Mouse (Mus musculus) ES-E14 (cell line): ENCODE results near the gene Olfr1259. TPM values are rescaled to one million over a fixed set of nuclear protein-coding genes. Genes with fewer than 3 reads are reported as not detected.

Experiments
- total RNA-seq: library from RNA; depleted of rRNA; stranded (reverse); fragments of 300-350 nt; gene quantifications from 2 replicates; pipeline ENCODE4 v1.2.3, GENCODE M21; 2012; rRNA removed

The Olfr1259 gene
- total RNA-seq, 1 experiment: not detected

Other genes starting within 250 kb of the Olfr1259 start
- gene Olfr1252, start 223.7 kb downstream of the Olfr1259 start, total RNA-seq: not detected in 2 replicates
- gene Olfr1253, start 191.6 kb downstream of the Olfr1259 start, total RNA-seq: not detected in 2 replicates
- not detected in 2 replicates for gene Olfr1254, start 155.0 kb downstream of the Olfr1259 start, total RNA-seq
- gene Olfr1255, start 136.6 kb downstream of the Olfr1259 start, total RNA-seq: not detected in 2 replicates
- not detected in 2 replicates for gene Olfr1256, start 107.1 kb downstream of the Olfr1259 start, total RNA-seq
- gene Olfr48, start 100.5 kb downstream of the Olfr1259 start, total RNA-seq: not detected in 2 replicates
- gene Olfr1257, start 70.2 kb downstream of the Olfr1259 start, total RNA-seq: not detected in 2 replicates
- gene Olfr1258, start 21.4 kb downstream of the Olfr1259 start, total RNA-seq: not detected in 2 replicates
- gene Olfr1260, start 25.7 kb upstream of the Olfr1259 start, total RNA-seq: not detected in 2 replicates
- not detected in 2 replicates for gene Olfr1261, start 42.6 kb upstream of the Olfr1259 start, total RNA-seq
- not detected in 2 replicates for gene Olfr1262, start 51.5 kb upstream of the Olfr1259 start, total RNA-seq
- not detected in 2 replicates for gene Olfr1263, start 63.5 kb upstream of the Olfr1259 start, total RNA-seq
- gene Olfr1264, start 76.9 kb upstream of the Olfr1259 start, total RNA-seq: not detected in 2 replicates
- not detected in 2 replicates for gene Olfr1265, start 86.7 kb upstream of the Olfr1259 start, total RNA-seq
- not detected in 2 replicates for gene Olfr140, start 114.9 kb upstream of the Olfr1259 start, total RNA-seq
- not detected in 2 replicates for gene Olfr1269, start 172.7 kb upstream of the Olfr1259 start, total RNA-seq
- not detected in 2 replicates for gene Olfr32, start 193.6 kb upstream of the Olfr1259 start, total RNA-seq
- not detected in 2 replicates for gene Olfr1270, start 204.4 kb upstream of the Olfr1259 start, total RNA-seq